Mouse (Mus musculus) forebrain, postnatal 0 days (tissue): ENCODE measurements around the gene Hoxd11. TPM values are rescaled to one million over a fixed set of nuclear protein-coding genes. Genes with fewer than 3 reads are reported as not detected.

Experiments
- ATAC-seq: fragments of 200-750 bp; cut with Nextera tagmentation; 2 replicates; pipeline ENCODE4 v1.8.0; 2017; ENCODE audit warnings: mild to moderate bottlenecking, moderate library complexity
- DNase-seq: peaks from one replicate; pipeline ENCODE4 v3.0.0-alpha.2; 2015
- H3K27ac ChIP-seq: fragments of 300-500 bp; sonication (generic); 2 replicates; pipeline ENCODE4 v1.5.1; 2014; ENCODE audit warnings: low read depth, mild to moderate bottlenecking, antibody characterized with exemption, low read length, moderate library complexity, mixed read lengths
- H3K27me3 ChIP-seq: fragments of 300-500 bp; sonication (generic); 2 replicates; pipeline ENCODE4 v1.6.1; 2014; ENCODE audit warnings: mild to moderate bottlenecking, low read length, mixed read lengths; ENCODE audit not compliant: insufficient read depth
- H3K36me3 ChIP-seq: fragments of 300-500 bp; sonication (generic); 2 replicates; pipeline ENCODE4 v1.6.1; 2014; ENCODE audit warnings: mild to moderate bottlenecking, moderate library complexity; ENCODE audit not compliant: insufficient read depth
- H3K4me1 ChIP-seq: fragments of 300-500 bp; sonication (generic); 2 replicates; pipeline ENCODE4 v1.6.1; 2014; ENCODE audit warnings: antibody characterized with exemption; ENCODE audit not compliant: insufficient read depth
- H3K4me2 ChIP-seq: fragments of 300-500 bp; sonication (generic); 2 replicates; pipeline ENCODE4 v1.6.1; 2014; ENCODE audit warnings: low read depth, mild to moderate bottlenecking, moderate library complexity
- H3K4me3 ChIP-seq: fragments of 300-500 bp; sonication (generic); 2 replicates; pipeline ENCODE4 v1.5.1; 2014; ENCODE audit warnings: low read depth, low read length, mixed read lengths
- H3K9ac ChIP-seq: fragments of 300-500 bp; sonication (generic); 2 replicates; pipeline ENCODE4 v1.6.1; 2014; ENCODE audit warnings: mild to moderate bottlenecking
- H3K9me3 ChIP-seq: fragments of 300-500 bp; sonication (generic); 2 replicates; pipeline ENCODE4 v1.6.1; 2016; ENCODE audit warnings: low read length
- CTCF ChIP-seq: sonication (generic); IDR thresholded peaks from 2 replicates; pipeline ENCODE4 v1.5.1; 2016; ENCODE audit warnings: antibody characterized with exemption, control low read depth, low read depth
- WGBS: fragments of 180-500 bp; shearing (Covaris S2); extraction: QIAGEN DNeasy Blood & Tissue Kit; methylation state at CpG from one replicate; pipeline ENCODE4 v1.1.7; 2014; 5-methylcytosine and 5-hydroxymethylcytosine counted together
- polyA plus RNA-seq: library from polyadenylated mRNA; unstranded; fragments of >200 nt; fragmentation: Nextera tagmentation; extraction: Ambion mirVana; gene quantifications from 2 replicates; pipeline ENCODE4 v1.2.1, GENCODE M21; 2015
- total RNA-seq: library from RNA; depleted of rRNA; stranded (reverse); fragments of >200 nt; gene quantifications from 2 replicates; pipeline ENCODE4 v1.2.3, GENCODE M21; 2014

Hoxd11 gene
- total and polyA plus RNA-seq, 2 experiments from 2014 or later = not detected

DNA sequence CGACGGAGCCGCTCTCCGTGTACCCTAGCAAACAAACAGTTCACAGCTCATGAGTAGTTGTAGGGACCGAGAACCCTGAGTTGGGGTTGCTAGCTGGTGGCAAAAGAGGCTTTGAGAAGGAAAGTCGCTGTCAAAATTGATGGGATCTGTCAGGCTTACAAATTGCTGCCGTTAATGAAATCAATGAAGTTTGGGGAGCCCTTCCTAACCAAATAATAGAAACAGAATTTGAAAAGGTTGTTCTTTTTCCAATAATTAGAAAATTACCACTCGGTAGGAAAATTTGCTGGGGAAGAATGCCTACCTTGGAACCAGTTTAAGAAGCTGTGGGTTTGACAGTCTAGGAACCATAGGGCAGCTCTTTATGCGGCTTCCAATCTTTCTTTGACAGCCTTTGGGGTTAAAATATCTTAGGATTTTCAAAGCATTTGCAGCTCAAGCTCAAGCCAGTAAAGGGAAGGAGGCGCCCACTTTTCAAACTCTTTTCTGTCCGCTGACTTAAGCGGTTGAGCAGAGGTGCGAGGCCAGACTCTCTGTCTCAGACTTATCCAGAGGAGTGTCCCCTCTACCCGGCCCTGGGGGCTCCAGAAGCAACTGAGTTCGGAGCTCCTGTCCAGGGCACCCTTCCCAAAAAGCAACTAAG lies 21.2 kb upstream of the Hoxd11 start:
- 1% methylated on average over 15 of the region's 15 CpGs for WGBS
- H3K9ac ChIP-seq = no peak overlapping the region
- H3K4me2 ChIP-seq = no peak overlapping the region
- no peaks in the 10 kb centered on the region for H3K9me3 ChIP-seq
- DNase-seq (peak; percentile 45), ATAC-seq (no peak)
- peaks cover 73% of the 10 kb centered on the region for H3K27me3 ChIP-seq
- H3K4me1 ChIP-seq = no peaks in the 10 kb centered on the region
- H3K4me3 ChIP-seq = no peak overlapping the region
- no peak overlapping the region for H3K27ac ChIP-seq
- H3K36me3 ChIP-seq = no peaks in the 10 kb centered on the region
- no peak for TF ChIP-seq CTCF

DNA sequence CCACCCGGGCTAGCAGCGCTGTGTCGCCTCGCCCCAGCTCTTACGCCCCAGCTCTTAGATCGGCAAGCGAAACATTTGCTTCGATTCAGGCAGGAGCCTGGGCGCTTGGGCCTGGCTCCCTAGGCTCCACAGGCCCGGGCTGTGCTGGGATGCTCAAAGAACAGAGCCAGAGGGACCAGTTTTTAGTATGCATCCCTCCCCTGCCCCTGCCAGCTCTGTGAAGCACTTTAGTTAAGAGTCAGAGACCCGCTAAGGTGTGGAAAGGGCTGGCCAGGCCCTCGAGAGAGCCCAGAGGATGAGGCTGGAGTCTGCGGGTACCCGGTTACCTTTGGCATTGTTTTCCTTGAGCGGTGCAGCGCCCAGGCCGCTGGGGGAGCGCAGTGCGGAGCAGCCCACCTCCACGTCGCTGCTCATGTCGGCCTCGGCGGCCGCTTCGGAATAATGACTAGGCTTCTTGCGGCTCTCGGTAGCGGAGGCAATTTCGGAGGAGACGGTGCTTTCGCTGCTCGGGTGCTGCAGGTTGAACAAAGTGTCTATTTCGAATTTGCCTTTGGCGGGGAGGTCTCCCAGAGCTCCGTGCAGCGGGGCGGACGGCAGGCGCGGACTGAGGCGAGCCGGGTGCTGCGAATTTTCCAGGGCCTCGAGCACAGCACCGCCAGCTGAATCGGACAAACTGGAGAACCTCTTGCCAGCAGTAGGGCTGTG lies 20.5 kb upstream of the Hoxd11 start:
- no peak for ATAC-seq
- TF ChIP-seq CTCF = no peak
- Histone ChIP-seq H3K36me3 (no peaks in the 10 kb centered on the region), H3K4me2 (no peak overlapping the region), H3K4me3 (no peak overlapping the region), H3K9ac (no peak overlapping the region), H3K4me1 (no peaks in the 10 kb centered on the region), H3K27ac (no peak overlapping the region), H3K9me3 (no peaks in the 10 kb centered on the region), H3K27me3 (peaks cover 77% of the 10 kb centered on the region)
- DNase-seq = peak; percentile 52
- WGBS = under 1% methylated on average over 47 of the region's 47 CpGs

DNA sequence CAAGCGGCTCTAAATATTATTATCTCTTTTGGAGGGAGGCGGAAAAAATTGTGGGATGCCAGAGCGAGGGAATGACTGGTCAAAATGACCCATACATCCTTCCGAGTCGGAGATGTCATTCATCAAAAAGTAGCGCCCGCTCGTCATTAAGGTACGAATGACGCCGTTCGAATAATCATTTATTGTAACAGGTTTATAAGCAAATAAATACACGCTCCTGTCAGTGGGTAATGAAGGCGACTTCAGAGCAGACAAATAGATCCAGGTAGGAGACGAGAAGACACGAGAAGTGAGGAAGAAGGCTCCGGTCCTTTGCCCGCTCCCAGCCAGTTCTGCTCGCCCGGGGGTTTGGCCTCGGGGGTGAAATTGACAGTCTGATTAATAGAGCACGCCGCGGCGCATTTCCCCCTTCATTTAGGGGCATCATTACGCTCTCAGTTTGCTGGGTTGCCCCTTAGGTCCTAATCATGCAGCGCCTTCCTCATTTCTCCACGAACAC lies 19.8 kb upstream of the Hoxd11 start, which contains the start of gene Evx2:
TSS of gene Evx2 (minus strand) at position 51 of the 499 bp plus-strand sequence.
- Histone ChIP-seq H3K9me3 (no peaks in the 10 kb centered on the region), H3K36me3 (no peaks in the 10 kb centered on the region), H3K4me3 (no peak within 1 kb of the TSS), H3K4me1 (no peaks in the 10 kb centered on the region), H3K27me3 (peaks cover 77% of the 10 kb centered on the region), H3K9ac (no peak within 1 kb of the TSS), H3K4me2 (no peak within 1 kb of the TSS), H3K27ac (no peak within 1 kb of the TSS)
- no peak for ATAC-seq
- TF ChIP-seq CTCF = no peak
- WGBS = 2% methylated on average over 28 of the region's 28 CpGs
- no peak for DNase-seq

GRCm38 (mm10) chr2:74660421-74661375 lies 18.7 kb upstream of the Hoxd11 start:
- 3% methylated on average over 30 of the region's 30 CpGs for WGBS
- H3K9ac ChIP-seq = no peak overlapping the region
- ATAC-seq (no peak), DNase-seq (peak; percentile 37)
- H3K36me3 ChIP-seq = no peaks in the 10 kb centered on the region
- H3K4me3 ChIP-seq = no peak overlapping the region
- H3K9me3 ChIP-seq = no peaks in the 10 kb centered on the region
- H3K4me2 ChIP-seq = no peak overlapping the region
- H3K27me3 ChIP-seq = peaks cover 77% of the 10 kb centered on the region
- TF ChIP-seq CTCF = no peak
- no peaks in the 10 kb centered on the region for H3K4me1 ChIP-seq
- H3K27ac ChIP-seq = no peak overlapping the region

GRCm38 (mm10) chr2:74661685-74662084 lies 17.7 kb upstream of the Hoxd11 start:
- peak overlapping the region; percentile 28; the same call in 1 of the 2 replicates for H3K4me2 ChIP-seq
- ATAC-seq (peak; percentile 47; the same call in 1 of the 2 replicates), DNase-seq (peak; percentile 86)
- H3K36me3 ChIP-seq = no peaks in the 10 kb centered on the region
- H3K4me3 ChIP-seq = no peak overlapping the region
- no peaks in the 10 kb centered on the region for H3K9me3 ChIP-seq
- H3K27ac ChIP-seq = no peak overlapping the region
- H3K4me1 ChIP-seq = no peaks in the 10 kb centered on the region
- peaks cover 85% of the 10 kb centered on the region for H3K27me3 ChIP-seq
- peak; percentile 74 for TF ChIP-seq CTCF
- H3K9ac ChIP-seq = no peak overlapping the region
- under 1% methylated on average over 14 of the region's 14 CpGs for WGBS

DNA sequence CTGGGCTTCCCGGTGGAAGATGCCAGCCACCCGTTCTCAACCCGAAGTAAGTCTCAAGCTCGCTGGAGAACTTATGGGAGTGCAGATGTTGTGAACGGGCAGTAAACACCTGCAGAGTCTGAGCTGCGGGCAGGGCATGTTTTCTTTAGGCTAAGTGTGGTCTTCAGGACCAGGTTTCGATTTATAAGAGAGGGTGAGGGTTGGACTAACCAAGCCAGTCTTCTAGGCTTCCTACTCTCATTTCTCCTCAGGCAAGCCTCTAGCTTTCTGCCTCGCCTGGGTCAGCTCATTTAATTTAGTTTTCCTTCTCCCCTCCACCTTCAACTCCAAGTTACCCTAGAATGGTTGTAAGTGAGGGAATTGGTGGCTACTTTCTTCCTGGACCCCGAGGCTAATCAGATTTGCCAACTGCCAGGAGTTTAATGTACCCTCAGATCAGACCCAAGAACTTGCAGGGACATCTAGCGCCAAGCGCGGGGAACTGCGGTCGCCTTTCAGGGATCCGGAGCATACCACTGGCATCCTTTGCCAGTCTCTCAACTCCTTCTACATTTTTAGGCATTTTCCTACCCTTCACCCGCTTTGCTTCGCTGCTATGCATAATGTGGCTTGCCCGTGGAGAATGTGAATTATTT lies 15.9 kb upstream of the Hoxd11 start:
- peak; percentile 82 for DNase-seq
- H3K4me1 ChIP-seq = no peaks in the 10 kb centered on the region
- peak; percentile 73; the same call in 1 of the 2 replicates for ATAC-seq
- H3K4me3 ChIP-seq = no peak overlapping the region
- H3K27me3 ChIP-seq = peaks cover 92% of the 10 kb centered on the region
- TF ChIP-seq CTCF = peak; percentile 85
- H3K27ac ChIP-seq = no peak overlapping the region
- 3% methylated on average over 18 of the region's 18 CpGs for WGBS
- no peaks in the 10 kb centered on the region for H3K36me3 ChIP-seq
- H3K9me3 ChIP-seq = no peaks in the 10 kb centered on the region
- H3K4me2 ChIP-seq = no peak overlapping the region
- H3K9ac ChIP-seq = no peak overlapping the region
